Mouse (Mus musculus): Measurements from ENCODE around the gene Ndst2. TPM values are rescaled to one million over a fixed set of nuclear protein-coding genes. Genes with fewer than 3 reads are reported as not detected.

The Ndst2 gene
- 2.7 and 3.1 TPM in 2 replicates for polyA plus RNA-seq (2021; fragmentation: Nextera tagmentation)
- long read RNA-seq, experiment 1, partial matches to known transcripts, result 3 of 4 reads
- long read RNA-seq, experiment 1, other reads (novel, unspliced or antisense), result 0 of 4 reads
- long read RNA-seq, experiment 2, partial matches to known transcripts, result 1 of 4 reads
- long read RNA-seq, experiment 2, other reads (novel, unspliced or antisense), result 1 of 4 reads

DNA sequence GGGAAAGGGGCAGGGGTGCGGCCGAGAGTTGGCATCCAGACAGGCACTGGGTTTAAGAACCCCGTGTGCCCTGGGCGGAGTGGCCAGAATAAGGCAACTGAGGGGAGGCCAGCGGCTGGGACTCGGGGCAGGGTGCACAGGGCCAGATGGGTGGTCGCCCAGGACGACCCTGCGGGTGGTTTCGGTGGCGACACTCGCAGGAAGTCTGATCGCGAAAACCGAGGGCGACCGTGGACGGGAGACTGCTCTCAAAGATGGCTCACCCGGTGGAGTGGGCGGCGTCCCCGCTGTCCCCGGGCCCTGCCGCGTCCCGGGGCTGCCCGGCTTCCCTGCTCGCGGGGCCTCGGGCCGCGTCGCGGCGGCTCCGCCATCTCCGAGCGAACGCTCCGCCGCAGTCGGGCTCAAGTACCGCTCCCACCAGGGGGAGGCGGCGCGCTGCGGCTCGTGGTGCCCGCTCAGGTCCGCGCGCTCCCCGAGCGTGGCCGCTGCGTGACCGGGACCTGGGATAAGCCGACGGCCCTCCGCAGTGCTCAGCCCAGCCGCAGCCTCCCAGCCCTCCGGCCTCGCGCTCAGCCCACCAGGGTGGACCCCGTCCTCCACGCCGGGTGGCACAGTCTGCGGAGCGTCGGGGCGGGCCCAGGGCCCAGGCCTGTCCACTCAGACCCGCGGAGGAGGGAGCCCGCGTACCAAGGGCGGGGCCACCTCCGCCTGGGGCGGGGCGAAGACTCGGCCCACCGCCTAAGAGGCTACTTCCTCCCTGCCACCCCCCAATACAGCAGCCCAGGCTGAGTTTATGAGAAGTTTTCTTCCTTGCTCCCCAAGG lies at the start of gene Ndst2:
Gene Ndst2 (minus strand): TSS at position 611 of the 823 bp plus-strand sequence.

DNA sequence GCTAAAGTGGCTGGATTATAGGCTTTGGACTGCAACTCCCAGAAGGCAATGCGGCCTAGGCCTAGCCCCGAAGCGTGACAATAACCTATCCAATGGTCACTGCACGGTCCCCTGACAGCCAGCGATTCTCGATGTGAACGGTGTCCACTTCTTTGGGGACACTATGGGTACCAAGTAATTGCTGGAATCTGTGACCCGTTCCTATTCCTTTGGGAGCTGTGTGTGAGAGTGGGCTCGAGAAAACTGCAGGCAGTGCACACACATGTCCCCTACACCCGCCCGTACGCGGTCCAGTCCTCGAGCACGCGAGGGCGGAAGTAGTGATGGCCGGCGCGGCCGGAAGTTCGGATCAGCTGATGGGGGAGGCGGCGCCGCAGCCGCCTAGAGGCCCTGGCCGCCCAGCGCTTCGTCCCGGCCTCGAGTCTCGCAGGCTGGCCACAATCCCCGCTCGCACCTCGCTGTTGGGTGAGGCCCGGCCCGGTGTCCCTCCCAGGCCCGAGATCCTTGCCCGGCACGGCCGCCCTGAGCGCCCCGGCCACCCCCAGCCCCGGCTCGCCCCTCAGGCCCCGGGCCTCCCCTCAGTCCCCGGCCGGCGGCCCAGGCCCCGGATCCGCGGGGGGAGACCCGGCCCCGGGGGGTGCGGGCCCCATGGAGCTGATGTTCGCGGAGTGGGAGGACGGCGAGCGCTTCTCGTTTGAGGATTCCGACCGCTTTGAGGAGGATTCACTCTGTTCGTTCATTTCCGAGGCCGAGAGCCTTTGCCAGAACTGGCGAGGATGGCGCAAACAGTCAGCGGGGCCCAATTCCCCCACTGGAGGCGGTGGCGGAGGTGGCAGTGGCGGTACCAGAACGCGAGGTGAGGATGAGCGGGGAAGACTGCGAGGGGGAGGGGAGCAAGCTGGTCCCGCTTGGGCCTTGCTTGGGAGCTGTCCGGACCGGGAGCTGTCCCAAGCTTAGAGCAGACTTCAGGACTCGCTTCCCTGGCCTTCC lies 26.9 kb downstream of the Ndst2 start, which contains the start of gene Zswim8:
Gene Zswim8 (plus strand): TSS at position 352 of the 990 bp plus-strand sequence.

GRCm38 (mm10) chr14:20702741-20703381 lies 31.5 kb downstream of the Ndst2 start, which contains the start of gene Chchd1:
TSS of gene Chchd1 (plus strand) at chr14:20703006.

DNA sequence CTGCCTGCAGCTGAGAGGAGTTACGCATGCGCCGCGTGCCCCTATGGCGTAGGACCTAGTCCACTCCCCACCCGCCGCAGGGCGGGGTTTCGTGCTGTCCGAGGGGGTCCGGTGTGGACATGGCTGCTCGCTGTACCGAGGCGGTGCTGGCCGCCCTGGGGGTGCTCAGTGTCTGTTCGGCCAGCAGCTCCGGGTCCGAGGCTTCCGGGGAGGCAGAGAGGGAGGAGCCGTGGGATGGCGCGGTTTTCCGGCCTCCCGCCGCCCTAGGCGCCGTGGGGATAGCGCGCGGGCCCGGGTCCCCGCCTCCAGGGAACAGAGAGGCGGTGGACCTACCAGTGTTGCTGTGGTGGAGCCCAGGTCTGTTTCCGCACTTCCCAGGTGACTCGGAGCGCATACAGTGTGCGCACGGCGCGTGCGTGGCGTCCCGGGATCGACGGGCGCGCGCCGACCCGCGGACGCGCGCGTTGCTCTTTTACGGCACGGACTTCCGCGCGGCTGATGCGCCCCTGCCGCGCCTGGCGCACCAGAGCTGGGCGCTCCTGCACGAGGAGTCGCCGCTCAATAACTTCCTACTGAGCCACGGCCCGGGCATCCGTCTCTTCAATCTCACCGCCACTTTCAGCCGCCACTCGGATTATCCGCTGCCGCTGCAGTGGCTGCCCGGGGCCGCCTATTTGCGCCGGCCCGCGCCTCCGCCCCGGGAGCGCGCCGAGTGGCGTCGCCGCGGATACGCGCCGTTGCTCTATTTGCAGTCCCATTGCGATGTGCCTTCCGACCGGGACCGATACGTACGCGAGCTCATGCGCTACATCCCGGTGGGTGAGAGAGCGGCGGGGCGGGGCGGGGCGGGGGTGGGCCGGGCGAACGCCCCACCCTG lies 39.2 kb downstream of the Ndst2 start, which contains the start of gene Fut11:
Gene Fut11 (plus strand): TSS at position 85 of the 877 bp plus-strand sequence.

GRCm38 (mm10) chr14:20674064-20674833 lies 60.1 kb downstream of the Ndst2 start, which contains the start of gene Sec24c:
TSS of gene Sec24c (plus strand) at chr14:20674308.

Small RNA genes lying within 50 kb of the gene (microRNA-seq; reads per million reads assigned to microRNA genes)
- 2.4 reads per million, percentile 5 among the genes with 10 or more reads in this experiment for gene Mir6946

Other genes starting within 250 kb of the Ndst2 start
- gene Mss51, start 237.7 kb downstream of the Ndst2 start, polyA plus RNA-seq (2021; fragmentation: Nextera tagmentation), result not detected in 2 replicates
- gene Ppp3cb, start 188.0 kb downstream of the Ndst2 start, polyA plus RNA-seq (2021; fragmentation: Nextera tagmentation), result 34.7 and 35.9 TPM in 2 replicates
- gene Usp54, start 93.5 kb downstream of the Ndst2 start, polyA plus RNA-seq (2021; fragmentation: Nextera tagmentation), result 12.2 and 13.1 TPM in 2 replicates
- gene Myoz1, start 78.0 kb downstream of the Ndst2 start, polyA plus RNA-seq (2021; fragmentation: Nextera tagmentation), result 0.39 and 0.40 TPM in 2 replicates
- 0.05 TPM in 1 of 2 replicates, not detected in the other for gene Synpo2l, start 66.2 kb downstream of the Ndst2 start, polyA plus RNA-seq (2021; fragmentation: Nextera tagmentation)
- gene Sec24c, start 60.3 kb downstream of the Ndst2 start, polyA plus RNA-seq (2021; fragmentation: Nextera tagmentation), result 85.1 and 93.5 TPM in 2 replicates
- 9.2 and 10.3 TPM in 2 replicates for gene Fut11, start 39.6 kb downstream of the Ndst2 start, polyA plus RNA-seq (2021; fragmentation: Nextera tagmentation)
- 189 and 201 TPM in 2 replicates for gene Chchd1, start 31.6 kb downstream of the Ndst2 start, polyA plus RNA-seq (2021; fragmentation: Nextera tagmentation)
- 15.7 and 17.2 TPM in 2 replicates for gene Zswim8, start 27.0 kb downstream of the Ndst2 start, polyA plus RNA-seq (2021; fragmentation: Nextera tagmentation)
- gene Camk2g, start 59.5 kb upstream of the Ndst2 start, polyA plus RNA-seq (2021; fragmentation: Nextera tagmentation), result 164 and 213 TPM in 2 replicates
- 1.5 and 1.7 TPM in 2 replicates for gene Plau, start 102.1 kb upstream of the Ndst2 start, polyA plus RNA-seq (2021; fragmentation: Nextera tagmentation)
- 3.8 and 4.9 TPM in 2 replicates for gene Vcl, start 194.8 kb upstream of the Ndst2 start, polyA plus RNA-seq (2021; fragmentation: Nextera tagmentation)